Mouse (Mus musculus) olfactory bulb, adult 2 months (tissue): ENCODE results near the gene Ube2e1.

ENCODE experiments used
- CTCF ChIP-seq: fragments of 200-500 bp; IDR thresholded peaks from 2 replicates; pipeline ENCODE4 v1.5.1; 2012; ENCODE audit warnings: low read depth, mild to moderate bottlenecking, low read length, moderate library complexity; ENCODE audit not compliant: insufficient read depth
- POLR2A ChIP-seq: fragments of 200-500 bp; IDR thresholded peaks from 2 replicates; pipeline ENCODE4 v1.6.1; 2012; ENCODE audit warnings: mild to moderate bottlenecking, low read depth, low read length, moderate library complexity; ENCODE audit not compliant: insufficient read depth

GRCm38 (mm10) chr14:18238750-18239731, 92.6 kb downstream of the Ube2e1 start, which contains the start of gene Nr1d2:
- no peak for TF ChIP-seq CTCF
- peak; percentile 73 for TF ChIP-seq POLR2A
